Mouse (Mus musculus) liver, embryonic 14.5 days (tissue): ENCODE data around the gene Cfap221. TPM values are rescaled to one million over a fixed set of nuclear protein-coding genes. Genes with fewer than 3 reads are reported as not detected.

ENCODE experiments used
- ATAC-seq: fragments of 200-750 bp; cut with Nextera tagmentation; 2 replicates; pipeline ENCODE4 v1.8.0; 2017; ENCODE audit warnings: moderate number of reproducible peaks, mild to moderate bottlenecking, moderate library complexity; ENCODE audit not compliant: insufficient read depth
- DNase-seq, 3 experiments: peaks; one replicate each; pipeline ENCODE4 v3.0.0-alpha.2; 2012 to 2013; ENCODE audit warnings: low read depth in 3 of 3, low spot score in 3 of 3
- H3K27ac ChIP-seq: fragments of 300-500 bp; sonication (generic); 2 replicates; pipeline ENCODE4 v1.5.1; 2014; ENCODE audit warnings: moderate library complexity, mild to moderate bottlenecking, control low read depth, inconsistent platforms
- H3K27me3 ChIP-seq: fragments of 300-500 bp; sonication (generic); 2 replicates; pipeline ENCODE4 v1.6.1; 2014; ENCODE audit warnings: mild to moderate bottlenecking, low read length, moderate library complexity; ENCODE audit not compliant: control insufficient read depth, insufficient read depth
- H3K36me3 ChIP-seq: fragments of 300-500 bp; sonication (generic); replicated peaks from 2 replicates; pipeline ENCODE4 v1.6.1; 2014; ENCODE audit warnings: low read depth; ENCODE audit not compliant: control insufficient read depth, insufficient read depth
- H3K4me1 ChIP-seq, 2 experiments: fragments of 200-500 bp in 1 of 2; fragments of 300-500 bp in 1 of 2; sonication (generic) in 1 of 2; replicated peaks; 2 replicates each; pipeline ENCODE4 v1.6.1; 2012 to 2014; ENCODE audit warnings: antibody characterized with exemption in 1 of 2, inconsistent platforms in 1 of 2, low read length in 1 of 2; ENCODE audit not compliant: control insufficient read depth in 2 of 2, insufficient read depth in 2 of 2
- H3K4me2 ChIP-seq: fragments of 300-500 bp; sonication (generic); 2 replicates; pipeline ENCODE4 v1.6.1; 2014; ENCODE audit warnings: low read depth, mild to moderate bottlenecking, control low read depth, moderate library complexity
- H3K4me3 ChIP-seq, 2 experiments: fragments of 200-500 bp in 1 of 2; fragments of 300-500 bp in 1 of 2; sonication (generic) in 1 of 2; 2 replicates each; pipeline ENCODE4 v1.5.1; 2012 to 2014; ENCODE audit warnings: low read depth in 2 of 2, low read length in 2 of 2, mild to moderate bottlenecking in 2 of 2, control low read depth in 1 of 2, inconsistent platforms in 1 of 2, moderate library complexity in 1 of 2; ENCODE audit not compliant: insufficient read depth in 1 of 2
- H3K9ac ChIP-seq: fragments of 300-500 bp; sonication (generic); replicated peaks from 2 replicates; pipeline ENCODE4 v1.6.1; 2014; ENCODE audit warnings: mild to moderate bottlenecking, control low read depth, moderate library complexity
- H3K9me3 ChIP-seq: fragments of 300-500 bp; sonication (generic); 2 replicates; pipeline ENCODE4 v1.6.1; 2016; ENCODE audit warnings: low read length, mixed read lengths; ENCODE audit not compliant: control insufficient read depth
- CTCF ChIP-seq: IDR thresholded peaks from 2 replicates; pipeline ENCODE4 v1.5.1; 2016; ENCODE audit warnings: antibody characterized with exemption, low read depth, control low read depth
- EP300 ChIP-seq: IDR thresholded peaks from 2 replicates; pipeline ENCODE4 v1.6.1; 2016; ENCODE audit warnings: antibody characterized with exemption, low read depth
- WGBS: fragments of 180-500 bp; shearing (Covaris S2); extraction: QIAGEN DNeasy Blood & Tissue Kit; methylation state at CpG from one replicate; pipeline ENCODE4 v1.1.7; 2014; ENCODE audit not compliant: insufficient replicate concordance; 5-methylcytosine and 5-hydroxymethylcytosine counted together
- polyA plus RNA-seq, 2 experiments: library from polyadenylated mRNA; depleted of rRNA in 1 of 2; stranded (reverse) in 1 of 2; unstranded in 1 of 2; fragments of >200 nt; fragmentation: Nextera tagmentation in 1 of 2; extraction: Ambion mirVana in 1 of 2; gene quantifications; 2 replicates each; pipeline versions ENCODE4 v1.2.1 to v1.2.3; 2012 to 2014

Cfap221 gene
- polyA plus RNA-seq, 2 experiments = not detected

- Histone ChIP-seq H3K4me1 (no peaks in the 10 kb centered on the region), H3K27me3 (no peaks in the 10 kb centered on the region), H3K4me2 (no peak overlapping the region), H3K4me3 (no peak overlapping the region), H3K9me3 (no peaks in the 10 kb centered on the region), H3K27ac (no peak overlapping the region), H3K9ac (no peak overlapping the region), H3K36me3 (no peaks in the 10 kb centered on the region)
- no peak for DNase-seq
- 25% methylated on average over 4 of the region's 4 CpGs for WGBS
- ATAC-seq = no peak
- TF ChIP-seq CTCF = no peak
- no peak for TF ChIP-seq EP300
Measured at GRCm38 (mm10) chr1:119973117-119973516, 23.9 kb downstream of the Cfap221 start.

DNA sequence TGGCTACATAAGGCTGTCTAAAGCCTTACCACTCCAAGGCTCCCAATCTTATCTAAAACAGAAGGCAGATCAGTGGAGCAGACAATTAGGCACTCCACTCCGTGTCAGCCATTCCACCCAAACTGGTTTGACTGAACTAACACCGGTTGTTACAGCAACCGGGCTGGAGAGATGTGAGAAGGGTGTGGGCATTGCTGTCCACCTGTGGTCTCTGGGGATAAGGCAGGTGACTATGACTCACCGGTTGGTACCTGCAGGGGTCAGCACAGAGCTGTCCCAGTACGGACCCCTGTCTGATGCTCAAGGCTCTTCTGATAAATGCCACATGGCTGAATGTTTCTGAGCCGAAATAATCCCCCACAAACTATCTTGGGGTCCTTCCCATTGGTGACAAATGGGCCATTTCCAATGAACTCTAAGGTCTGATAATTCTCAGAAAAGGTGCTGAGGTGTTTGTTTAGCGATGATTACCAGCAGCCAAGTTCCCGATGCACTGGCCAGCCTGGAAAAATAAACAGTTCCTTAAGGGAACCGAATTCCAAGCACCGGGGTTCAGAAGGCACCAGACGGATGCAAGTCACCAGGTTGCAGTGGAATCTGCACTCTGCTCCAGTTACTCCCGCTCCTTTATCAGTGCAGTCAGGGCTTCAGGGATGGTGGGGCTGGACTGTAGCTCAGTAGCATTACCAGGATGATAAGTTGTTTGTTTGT, 31.1 kb downstream of the Cfap221 start:
- 43% methylated on average over 12 of the region's 12 CpGs for WGBS
- Histone ChIP-seq H3K9ac (no peak overlapping the region), H3K36me3 (no peaks in the 10 kb centered on the region), H3K4me3 (no peak overlapping the region), H3K4me1 (no peaks in the 10 kb centered on the region), H3K27ac (no peak overlapping the region), H3K27me3 (no peaks in the 10 kb centered on the region), H3K4me2 (no peak overlapping the region), H3K9me3 (no peaks in the 10 kb centered on the region)
- no peak for DNase-seq
- peak; percentile 37 for TF ChIP-seq CTCF
- TF ChIP-seq EP300 = no peak
- ATAC-seq = no peak

DNA sequence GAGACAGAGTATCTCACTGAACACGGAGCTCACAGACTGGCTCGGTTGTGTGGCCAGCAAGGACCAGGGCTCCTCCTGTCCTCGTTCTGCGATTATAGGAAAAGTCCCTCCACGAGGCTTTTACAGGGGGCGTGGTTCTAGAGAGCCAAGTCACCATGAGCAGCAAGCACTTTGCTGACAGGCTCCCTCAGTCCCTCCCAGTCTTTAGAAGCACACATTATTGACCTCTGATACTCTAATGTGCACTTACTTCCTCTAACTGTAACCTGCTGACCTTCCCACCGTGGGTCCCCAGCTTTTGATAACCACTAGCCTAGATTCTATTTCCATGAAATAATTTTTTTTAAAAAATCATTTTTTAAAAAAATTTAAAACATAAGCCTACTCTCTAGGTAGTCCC, 37.1 kb downstream of the Cfap221 start:
- no peaks in the 10 kb centered on the region for H3K27me3 ChIP-seq
- no peaks in the 10 kb centered on the region for H3K4me1 ChIP-seq
- ATAC-seq = no peak
- TF ChIP-seq CTCF (no peak), EP300 (no peak)
- no peak for DNase-seq
- 34% methylated on average over 7 of the region's 7 CpGs for WGBS
- H3K9ac ChIP-seq = no peak overlapping the region
- no peaks in the 10 kb centered on the region for H3K36me3 ChIP-seq
- no peaks in the 10 kb centered on the region for H3K9me3 ChIP-seq
- H3K4me3 ChIP-seq = no peak overlapping the region
- H3K4me2 ChIP-seq = no peak overlapping the region
- no peak overlapping the region for H3K27ac ChIP-seq

DNA sequence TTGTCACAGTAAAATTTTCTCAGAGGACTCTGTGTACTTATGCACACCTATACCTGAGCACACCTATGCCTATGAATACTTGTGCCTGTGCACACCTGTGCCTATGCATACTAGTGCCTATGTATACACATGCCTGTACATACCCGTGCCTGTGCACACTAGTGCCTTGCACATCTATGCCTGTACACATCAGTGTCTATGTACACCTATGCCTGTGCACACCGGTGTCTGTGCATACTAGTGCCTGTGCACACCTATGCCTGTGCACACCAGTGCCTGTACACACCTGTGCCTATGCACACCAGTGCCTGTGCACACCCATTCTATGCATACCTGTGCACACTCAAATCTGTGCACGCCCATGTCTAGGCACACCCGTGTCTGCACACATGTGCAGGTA, 37.6 kb downstream of the Cfap221 start:
- H3K4me2 ChIP-seq = no peak overlapping the region
- H3K36me3 ChIP-seq = no peaks in the 10 kb centered on the region
- DNase-seq (no peak), ATAC-seq (no peak)
- no peak overlapping the region for H3K27ac ChIP-seq
- H3K4me1 ChIP-seq = no peaks in the 10 kb centered on the region
- H3K4me3 ChIP-seq = no peak overlapping the region
- TF ChIP-seq EP300 = no peak
- TF ChIP-seq CTCF = no peak
- H3K9ac ChIP-seq = no peak overlapping the region
- no peaks in the 10 kb centered on the region for H3K27me3 ChIP-seq
- 69% methylated on average over 4 of the region's 4 CpGs for WGBS
- H3K9me3 ChIP-seq = no peaks in the 10 kb centered on the region

GRCm38 (mm10) chr1:119957716-119958222, 39.3 kb downstream of the Cfap221 start:
- H3K4me3 ChIP-seq = no peak overlapping the region
- no peak overlapping the region for H3K4me2 ChIP-seq
- DNase-seq = no peak
- H3K4me1 ChIP-seq = no peaks in the 10 kb centered on the region
- ATAC-seq = no peak
- H3K27me3 ChIP-seq = no peaks in the 10 kb centered on the region
- no peaks in the 10 kb centered on the region for H3K36me3 ChIP-seq
- H3K9me3 ChIP-seq = no peaks in the 10 kb centered on the region
- no peak overlapping the region for H3K9ac ChIP-seq
- no peak overlapping the region for H3K27ac ChIP-seq
- WGBS = 49% methylated on average over 9 of the region's 9 CpGs
- TF ChIP-seq CTCF (no peak), EP300 (no peak)
